Mouse (Mus musculus) layer of hippocampus, postnatal 10 days (tissue): ENCODE data around the gene Farp2. TPM values are rescaled to one million over a fixed set of nuclear protein-coding genes. Genes with fewer than 3 reads are reported as not detected.

ENCODE experiments used
- DNase-seq, 2 experiments: peaks; one replicate each; pipeline ENCODE4 v3.0.0; 2021; ENCODE audit warnings: low spot score in 2 of 2
- total RNA-seq, 2 experiments: library from RNA; stranded (reverse); gene quantifications; 2 replicates each; pipeline ENCODE4 v1.2.3; 2021

The Farp2 gene
- total RNA-seq, 2 experiments from 2014 or later, result 11.0 to 12.0 TPM

DNA sequence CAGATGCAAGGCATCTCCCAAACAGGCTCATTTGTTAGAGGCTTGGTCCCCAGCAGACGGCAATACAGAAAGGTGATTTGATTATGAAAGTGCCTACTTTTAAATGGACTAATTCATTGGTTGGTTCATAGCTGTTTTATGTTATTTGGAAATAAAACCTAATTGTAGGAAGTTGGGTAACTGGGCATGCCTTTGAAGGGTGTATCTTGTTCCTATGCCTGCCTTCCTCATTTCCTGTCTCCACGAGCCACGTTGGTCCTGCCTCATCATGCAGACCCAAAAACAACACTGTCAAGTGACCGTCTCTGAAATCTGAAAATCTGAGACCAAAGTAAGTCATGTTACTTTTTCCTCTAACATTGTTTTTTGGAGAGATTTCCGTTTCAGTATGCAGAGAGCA lies 39.5 kb downstream of the Farp2 start:
- no peak for DNase-seq

GRCm38 (mm10) chr1:93563224-93563623 lies 51.3 kb downstream of the Farp2 start:
- DNase-seq, result no peak

DNA sequence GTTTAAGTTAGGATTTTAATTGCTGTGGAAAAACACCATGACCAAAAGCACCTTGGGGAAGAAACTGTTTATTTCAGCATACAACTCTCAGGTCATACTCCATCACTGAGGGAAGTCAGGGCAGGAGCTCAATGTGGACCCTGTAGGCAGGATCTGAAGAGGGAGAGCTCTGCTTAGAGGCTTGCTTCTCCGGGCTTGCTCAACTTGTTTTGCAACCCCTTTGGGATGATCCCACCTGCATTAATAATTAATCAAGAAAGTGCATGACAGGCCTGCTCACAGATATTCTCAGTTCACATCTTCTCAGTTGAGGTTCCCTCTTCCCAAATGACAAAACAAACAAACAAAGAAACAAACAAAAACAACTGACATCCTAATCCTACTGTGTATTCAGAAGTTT lies 51.8 kb downstream of the Farp2 start:
- no peak for DNase-seq

- DNase-seq, result no peak
Observed at GRCm38 (mm10) chr1:93564781-93565180, 52.9 kb downstream of the Farp2 start.

DNA sequence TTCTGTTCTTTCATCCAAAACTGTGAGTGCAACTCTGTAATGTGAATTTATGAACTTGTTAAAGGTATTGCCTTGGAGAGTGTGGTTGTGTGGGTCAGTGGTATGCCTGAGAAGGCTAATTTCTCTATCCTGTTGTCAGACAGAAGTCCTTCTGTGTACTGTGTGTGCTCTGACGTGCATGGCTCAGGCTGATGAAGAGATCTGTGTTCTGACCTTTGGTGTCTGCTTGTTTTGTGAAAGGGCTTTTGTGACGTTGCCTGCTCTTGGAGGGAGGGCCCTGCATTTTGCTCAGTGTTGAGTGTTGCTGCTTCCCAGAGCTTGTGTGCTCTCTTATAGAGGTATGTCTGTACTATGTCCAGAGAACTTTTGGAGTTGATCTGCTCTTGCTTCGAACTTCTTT lies 55.1 kb downstream of the Farp2 start:
- DNase-seq, result no peak

- DNase-seq, result no peak
Observed at GRCm38 (mm10) chr1:93567717-93568497, 56.0 kb downstream of the Farp2 start.

DNA sequence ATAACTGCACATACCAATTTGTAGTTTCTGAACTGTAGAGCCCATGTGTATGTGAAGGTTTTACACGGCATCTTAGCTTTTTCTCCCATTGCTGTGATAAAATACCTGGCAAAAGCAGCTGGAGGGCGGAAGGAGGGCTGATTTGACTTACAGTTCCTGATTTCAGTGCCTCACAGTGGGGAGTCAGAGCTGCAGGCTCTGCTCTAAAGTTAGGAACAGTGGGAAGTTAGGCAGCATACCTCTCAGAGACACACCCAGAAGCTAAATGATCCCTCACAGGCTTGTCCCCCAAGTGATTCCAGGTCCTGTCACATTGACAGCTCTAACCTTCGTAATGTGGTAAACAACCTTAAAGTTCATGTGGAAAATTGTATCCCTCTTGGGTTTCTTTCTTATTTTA lies 65.2 kb downstream of the Farp2 start:
- DNase-seq, result no peak

DNA sequence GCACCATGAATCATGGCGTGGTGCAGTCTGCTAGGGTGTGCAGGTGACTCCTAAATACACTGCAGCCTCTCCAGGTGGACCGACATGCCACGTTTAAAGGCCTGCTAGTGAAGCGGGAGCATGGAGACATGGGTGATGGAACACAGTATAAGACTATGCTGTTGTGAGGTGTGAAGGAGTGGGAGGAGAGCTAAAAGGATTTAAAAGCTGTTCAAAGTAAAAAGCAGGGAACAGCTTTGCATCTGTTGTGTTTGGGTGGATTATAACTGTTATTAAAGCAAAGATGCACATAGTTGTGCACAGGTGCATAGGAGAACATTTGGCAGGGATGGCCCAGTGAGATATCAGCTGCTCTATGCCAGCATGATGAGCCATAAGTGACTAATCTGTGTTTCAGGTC lies 66.0 kb downstream of the Farp2 start:
- no peak for DNase-seq

DNA sequence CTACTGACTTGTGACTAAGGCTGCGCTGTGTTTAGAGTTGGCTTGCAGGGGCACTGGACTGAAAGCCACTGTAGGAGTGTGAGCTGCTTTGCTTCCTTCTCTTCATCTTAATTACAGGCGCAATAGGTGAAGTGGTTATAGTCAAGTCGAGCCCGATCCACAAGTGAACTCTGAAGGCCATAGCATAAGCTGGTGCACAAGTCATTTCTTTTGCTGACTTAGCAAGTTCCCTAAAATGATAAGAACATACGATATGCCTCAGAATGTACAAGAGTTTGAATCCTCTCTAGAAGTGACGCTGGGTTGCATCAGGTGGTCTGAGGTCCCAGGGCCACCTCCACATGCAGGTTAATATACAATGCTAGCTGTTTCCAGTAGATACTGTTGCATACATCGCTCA lies 69.7 kb downstream of the Farp2 start:
- DNase-seq, result no peak

GRCm38 (mm10) chr1:93588346-93588745 lies 76.5 kb downstream of the Farp2 start:
- DNase-seq, result no peak

DNA sequence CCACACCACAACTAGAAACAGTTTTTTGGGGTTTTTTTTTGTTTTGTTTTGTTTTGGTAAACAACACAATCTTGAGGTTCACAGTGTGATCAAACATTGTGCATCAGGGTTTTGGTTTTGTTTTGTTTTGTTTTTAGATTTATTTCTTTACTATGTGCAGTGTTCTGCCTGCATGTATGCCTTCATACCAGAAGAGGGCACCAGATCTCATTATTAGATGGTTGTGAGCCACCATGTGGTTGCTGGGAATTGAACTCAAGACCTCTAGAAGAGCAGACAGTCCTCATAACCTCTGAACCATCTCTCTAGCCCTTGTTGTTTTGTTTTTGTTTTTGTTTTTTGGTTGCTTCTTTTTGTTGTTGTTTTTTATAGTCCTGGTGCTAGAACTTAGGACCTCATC lies 82.1 kb downstream of the Farp2 start:
- DNase-seq, result no peak

GRCm38 (mm10) chr1:93595916-93596315 lies 84.0 kb downstream of the Farp2 start:
- DNase-seq, result no peak

DNA sequence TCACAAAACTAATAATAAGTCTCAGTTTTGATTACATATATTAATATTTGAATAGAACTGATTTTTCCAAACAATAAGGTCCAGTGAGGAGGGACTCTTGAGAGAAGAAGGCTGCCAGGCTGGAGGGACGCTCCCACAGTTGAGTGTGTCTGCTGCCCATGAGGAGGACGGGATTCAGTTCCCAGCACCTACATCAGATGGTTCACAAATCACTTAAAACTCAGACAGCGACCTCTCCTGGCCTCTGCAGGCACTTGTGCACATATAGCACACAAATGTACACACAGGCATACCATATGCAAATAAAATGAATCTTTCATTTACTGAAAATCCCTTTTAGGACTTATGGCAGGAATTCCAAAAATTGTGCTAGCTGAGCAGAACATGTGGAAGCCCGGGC lies 91.0 kb downstream of the Farp2 start:
- no peak for DNase-seq

GRCm38 (mm10) chr1:93603921-93604320 lies 92.0 kb downstream of the Farp2 start:
- no peak for DNase-seq

GRCm38 (mm10) chr1:93607090-93608083 lies 95.5 kb downstream of the Farp2 start:
- DNase-seq, result no peak

DNA sequence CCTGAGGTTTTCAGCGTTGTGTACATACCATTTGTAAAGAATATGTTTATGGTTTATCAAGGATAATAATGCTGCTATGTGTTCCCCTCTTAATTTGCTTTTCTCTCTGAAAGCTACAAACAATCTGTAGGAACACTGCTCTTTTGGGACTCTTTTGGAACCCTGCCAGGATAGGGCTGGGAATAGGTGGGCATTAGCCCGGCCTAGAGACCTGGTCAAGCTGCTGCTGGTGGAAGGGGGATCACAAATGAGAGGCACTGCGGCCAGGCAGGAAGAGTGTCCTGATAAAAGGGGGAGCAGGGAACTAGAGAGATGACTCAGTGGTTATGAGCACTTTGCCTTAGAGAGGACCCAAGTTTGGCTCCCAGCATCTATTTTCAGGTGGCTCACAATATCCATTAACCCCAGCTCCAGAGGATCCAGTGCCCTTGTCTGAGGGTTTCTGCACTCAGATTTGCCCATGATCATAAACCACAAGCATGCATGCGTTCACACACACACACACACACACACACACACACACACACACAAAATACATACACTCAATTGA lies 96.9 kb downstream of the Farp2 start:
- no peak for DNase-seq

GRCm38 (mm10) chr1:93609762-93610161 lies 97.9 kb downstream of the Farp2 start:
- no peak for DNase-seq

GRCm38 (mm10) chr1:93618059-93618748 lies 106.3 kb downstream of the Farp2 start:
- DNase-seq, result no peak

GRCm38 (mm10) chr1:93618948-93619347 lies 107.1 kb downstream of the Farp2 start:
- no peak for DNase-seq

GRCm38 (mm10) chr1:93624502-93624901 lies 112.6 kb downstream of the Farp2 start:
- DNase-seq, result no peak

DNA sequence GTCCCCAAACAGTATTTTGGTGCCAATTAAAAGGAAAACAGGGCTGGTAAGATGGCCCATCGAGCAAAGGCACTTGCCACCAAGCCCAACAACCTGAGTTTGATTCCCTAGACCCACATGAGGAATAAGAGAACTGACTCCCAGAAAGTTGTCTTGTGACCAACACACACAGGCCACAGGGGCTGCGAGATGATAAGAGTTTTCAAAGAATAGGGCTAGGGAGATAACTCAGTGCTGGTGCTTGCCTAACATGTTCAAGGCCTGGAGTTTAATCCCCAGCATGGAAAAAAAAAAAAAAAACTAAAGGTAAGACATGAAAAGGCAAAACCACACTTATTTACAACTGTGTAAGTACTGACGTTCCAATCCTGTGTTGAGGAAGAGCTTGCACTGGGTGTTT lies 118.9 kb downstream of the Farp2 start:
- no peak for DNase-seq
